In genomic region chr2:131896011-131896410, GRCm38 (mm10) we compare ENCODE assay signal across 39 mouse cellular contexts. TPM values are rescaled to one million over a fixed set of nuclear protein-coding genes. Genes with fewer than 3 reads are reported as not detected.
"Had no signal": no experiment of that assay in that cellular context is flagged by ENCODE, and none has a peak within 500 bp of the region (broad histone marks: within the 10 kb centered on the region; RNA-seq: fewer than 3 reads in every experiment).

No protein-coding gene starts in this region.

- H3K36me3 ChIP-seq: embryonic facial prominence, embryonic 10.5 days; embryonic facial prominence, embryonic 12.5 days; embryonic facial prominence, embryonic 13.5 days; embryonic facial prominence, embryonic 15.5 days; forebrain, embryonic 10.5 days; forebrain, embryonic 12.5 days; forebrain, embryonic 15.5 days had no signal

- H3K27ac ChIP-seq: embryonic facial prominence, embryonic 10.5 days; embryonic facial prominence, embryonic 12.5 days; embryonic facial prominence, embryonic 13.5 days; embryonic facial prominence, embryonic 15.5 days; forebrain, embryonic 10.5 days; forebrain, embryonic 12.5 days; forebrain, embryonic 13.5 days; forebrain, embryonic 15.5 days; gastrocnemius, adult 2 months; heart, adult 2 months had no signal

- ATAC-seq: forebrain, embryonic 13.5 days; forebrain, embryonic 14.5 days; forebrain, embryonic 15.5 days; forebrain, embryonic 16.5 days; forebrain, postnatal 0 days had no signal

- H3K4me3 ChIP-seq: embryonic facial prominence, embryonic 10.5 days; embryonic facial prominence, embryonic 12.5 days; embryonic facial prominence, embryonic 13.5 days; embryonic facial prominence, embryonic 15.5 days; erythroblast, embryonic 14.5 days; forebrain, embryonic 10.5 days; forebrain, embryonic 12.5 days; forebrain, embryonic 13.5 days; forebrain, embryonic 15.5 days; gastrocnemius, adult 2 months; heart, adult 2 months had no signal

- H3K27me3 ChIP-seq: embryonic facial prominence, embryonic 12.5 days; embryonic facial prominence, embryonic 13.5 days; embryonic facial prominence, embryonic 15.5 days; forebrain, embryonic 12.5 days; forebrain, embryonic 13.5 days; forebrain, embryonic 15.5 days had no signal

- H3K4me2 ChIP-seq: embryonic facial prominence, embryonic 12.5 days; embryonic facial prominence, embryonic 13.5 days; embryonic facial prominence, embryonic 15.5 days; forebrain, embryonic 12.5 days; forebrain, embryonic 13.5 days; forebrain, embryonic 15.5 days had no signal

- H3K9ac ChIP-seq: embryonic facial prominence, embryonic 12.5 days; embryonic facial prominence, embryonic 13.5 days; embryonic facial prominence, embryonic 15.5 days; forebrain, embryonic 12.5 days; forebrain, embryonic 13.5 days; forebrain, embryonic 15.5 days; forebrain, postnatal 0 days had no signal

- DNase-seq: cerebellum, adult 18-20 months; cerebellum, adult 2 months; cerebellum, adult 8-10 months; cerebellum, adult 9-10 months; cerebellum, adult 9-11 months; cerebellum, postnatal 10 days; cerebellum, postnatal 14 days; cerebellum, postnatal 25 days; cerebellum, postnatal 36 days; embryo, embryonic 11 days; forebrain, postnatal 0 days; gastrocnemius, adult 2 months; gastrocnemius, postnatal 10 days; gastrocnemius, postnatal 14 days; gastrocnemius, postnatal 25 days; gastrocnemius, postnatal 36 days; heart, adult 2 months had no signal

- H3K4me1 ChIP-seq: embryonic facial prominence, embryonic 12.5 days; embryonic facial prominence, embryonic 15.5 days had no signal

- H3K9me3 ChIP-seq: embryonic facial prominence, embryonic 10.5 days; embryonic facial prominence, embryonic 12.5 days; embryonic facial prominence, embryonic 13.5 days; embryonic facial prominence, embryonic 15.5 days; forebrain, embryonic 10.5 days; forebrain, embryonic 12.5 days; forebrain, embryonic 13.5 days; forebrain, embryonic 15.5 days had no signal

RNA-seq across cellular contexts. Expression of gene Prn, which starts 13.7 kb away (rescaled TPM):
- total RNA-seq: common myeloid progenitor, adult 5-6 weeks; gastrocnemius, adult 18-20 months; gastrocnemius, adult 8-10 months; gastrocnemius, postnatal 10 days; gastrocnemius, postnatal 14 days; gastrocnemius, postnatal 4 days; granulocyte monocyte progenitor cell, adult 5-6 weeks had no signal
- polyA plus RNA-seq: cerebellum, adult 2 months; cortical plate, adult 2 months; embryonic facial prominence, embryonic 10.5 days; embryonic facial prominence, embryonic 11.5 days; embryonic facial prominence, embryonic 12.5 days; embryonic facial prominence, embryonic 14.5 days; embryonic facial prominence, embryonic 15.5 days; erythroblast, embryonic 14.5 days; forebrain, embryonic 10.5 days; forebrain, embryonic 11.5 days; forebrain, embryonic 12.5 days; forebrain, embryonic 13.5 days; forebrain, embryonic 16.5 days; forebrain, postnatal 0 days; frontal cortex, adult 2 months; gonadal fat pad, adult 2 months; heart, adult 2 months had no signal

RNA-seq across cellular contexts. Expression of gene Erv3, which starts 36.5 kb away (rescaled TPM):
- total RNA-seq: common myeloid progenitor, adult 5-6 weeks; forebrain, postnatal 0 days; gastrocnemius, adult 18-20 months; gastrocnemius, adult 2 months; gastrocnemius, adult 8-10 months; gastrocnemius, postnatal 10 days; gastrocnemius, postnatal 14 days; gastrocnemius, postnatal 25 days; gastrocnemius, postnatal 36 days; granulocyte monocyte progenitor cell, adult 5-6 weeks; heart, adult 2 months had no signal
- polyA plus RNA-seq: embryonic facial prominence, embryonic 10.5 days; embryonic facial prominence, embryonic 11.5 days; embryonic facial prominence, embryonic 12.5 days; embryonic facial prominence, embryonic 13.5 days; embryonic facial prominence, embryonic 14.5 days; erythroblast, embryonic 14.5 days; forebrain, embryonic 10.5 days; forebrain, embryonic 11.5 days; forebrain, embryonic 12.5 days; forebrain, embryonic 13.5 days; forebrain, embryonic 14.5 days; forebrain, embryonic 15.5 days; forebrain, embryonic 16.5 days; heart, adult 2 months had no signal

RNA-seq across cellular contexts. Expression of gene Prnd, which starts 54.6 kb away (rescaled TPM):
- total RNA-seq: common myeloid progenitor, adult 5-6 weeks; granulocyte monocyte progenitor cell, adult 5-6 weeks had no signal
- polyA plus RNA-seq: erythroblast, embryonic 14.5 days had no signal
